Mouse (Mus musculus) lung, embryonic 16.5 days (tissue): ENCODE data around the gene Rpain. TPM values are rescaled to one million over a fixed set of nuclear protein-coding genes. Genes with fewer than 3 reads are reported as not detected.

ENCODE experiments used
- ATAC-seq: fragments of 200-750 bp; cut with Nextera tagmentation; 2 replicates; pipeline ENCODE4 v1.8.0; 2017; ENCODE audit warnings: low read depth, mild to moderate bottlenecking, moderate library complexity
- H3K27ac ChIP-seq: fragments of 300-500 bp; sonication (generic); 2 replicates; pipeline ENCODE4 v1.5.1; 2014; ENCODE audit warnings: mild to moderate bottlenecking, control low read depth, low read length
- H3K27me3 ChIP-seq: fragments of 300-500 bp; sonication (generic); 2 replicates; pipeline ENCODE4 v1.6.1; 2014; ENCODE audit warnings: low read depth, low read length, mixed read lengths; ENCODE audit not compliant: control insufficient read depth, insufficient read depth
- H3K36me3 ChIP-seq: fragments of 300-500 bp; sonication (generic); 2 replicates; pipeline ENCODE4 v1.6.1; 2014; ENCODE audit warnings: low read length; ENCODE audit not compliant: control insufficient read depth, insufficient read depth
- H3K4me1 ChIP-seq: fragments of 300-500 bp; sonication (generic); replicated peaks from 2 replicates; pipeline ENCODE4 v1.6.1; 2014; ENCODE audit warnings: low read length, mixed read lengths; ENCODE audit not compliant: control insufficient read depth, insufficient read depth
- H3K4me2 ChIP-seq: fragments of 300-500 bp; sonication (generic); 2 replicates; pipeline ENCODE4 v1.6.1; 2014; ENCODE audit warnings: low read depth, low read length, control low read depth
- H3K4me3 ChIP-seq: fragments of 300-500 bp; sonication (generic); 2 replicates; pipeline ENCODE4 v1.5.1; 2014; ENCODE audit warnings: mild to moderate bottlenecking, low read length, control low read depth
- H3K9ac ChIP-seq: fragments of 300-500 bp; sonication (generic); 2 replicates; pipeline ENCODE4 v1.6.1; 2014; ENCODE audit warnings: low read length, control low read depth
- H3K9me3 ChIP-seq: fragments of 300-500 bp; sonication (generic); 2 replicates; pipeline ENCODE4 v1.6.1; 2016; ENCODE audit warnings: low read length; ENCODE audit not compliant: control insufficient read depth
- WGBS: fragments of 180-500 bp; shearing (Covaris S2); extraction: QIAGEN DNeasy Blood & Tissue Kit; methylation state at CpG from one replicate; pipeline ENCODE4 v1.1.7; 2014; 5-methylcytosine and 5-hydroxymethylcytosine counted together
- polyA plus RNA-seq: library from polyadenylated mRNA; unstranded; fragments of >200 nt; fragmentation: Nextera tagmentation; extraction: Ambion mirVana; gene quantifications from 2 replicates; pipeline ENCODE4 v1.2.1, GENCODE M21; 2015

Rpain gene
- polyA plus RNA-seq, 1 experiment from 2014 or later = 72.3 TPM

DNA sequence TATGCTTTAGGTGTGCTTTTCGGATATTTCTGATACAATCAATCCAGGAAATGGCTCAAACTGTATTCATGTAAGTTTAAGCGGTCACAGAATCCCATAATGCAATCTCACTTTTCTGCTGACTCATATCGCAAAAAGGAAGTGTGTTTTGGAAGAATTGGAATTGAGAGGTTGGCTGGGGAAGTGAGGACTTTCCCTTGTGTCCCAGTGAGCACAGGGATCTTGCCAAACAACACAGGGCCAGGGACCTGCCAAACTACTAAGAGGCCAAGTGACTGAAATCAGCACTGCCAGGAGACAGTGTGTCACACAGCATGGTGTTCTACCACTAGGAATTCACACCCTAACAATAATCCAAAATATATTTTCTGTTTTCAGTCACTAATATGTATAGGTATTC lies 38.3 kb downstream of the Rpain start:
- Histone ChIP-seq H3K4me3 (no peak overlapping the region), H3K27me3 (no peaks in the 10 kb centered on the region), H3K4me2 (no peak overlapping the region), H3K36me3 (peaks cover 37% of the 10 kb centered on the region), H3K27ac (peak overlapping the region; percentile 39), H3K4me1 (peaks cover 1% of the 10 kb centered on the region), H3K9me3 (no peaks in the 10 kb centered on the region), H3K9ac (no peak overlapping the region)
- 76% methylated on average over 3 of the region's 3 CpGs for WGBS
- ATAC-seq = no peak

- Histone ChIP-seq H3K9me3 (no peaks in the 10 kb centered on the region), H3K4me1 (peaks cover 9% of the 10 kb centered on the region), H3K27me3 (no peaks in the 10 kb centered on the region), H3K4me2 (no peak overlapping the region), H3K36me3 (peaks cover 34% of the 10 kb centered on the region), H3K27ac (no peak overlapping the region), H3K4me3 (no peak overlapping the region), H3K9ac (no peak overlapping the region)
- ATAC-seq = no peak
- 89% methylated on average over 7 of the region's 7 CpGs for WGBS
These were observed 42.7 kb downstream of the Rpain start for GRCm38 (mm10) chr11:71012743-71013142.

DNA sequence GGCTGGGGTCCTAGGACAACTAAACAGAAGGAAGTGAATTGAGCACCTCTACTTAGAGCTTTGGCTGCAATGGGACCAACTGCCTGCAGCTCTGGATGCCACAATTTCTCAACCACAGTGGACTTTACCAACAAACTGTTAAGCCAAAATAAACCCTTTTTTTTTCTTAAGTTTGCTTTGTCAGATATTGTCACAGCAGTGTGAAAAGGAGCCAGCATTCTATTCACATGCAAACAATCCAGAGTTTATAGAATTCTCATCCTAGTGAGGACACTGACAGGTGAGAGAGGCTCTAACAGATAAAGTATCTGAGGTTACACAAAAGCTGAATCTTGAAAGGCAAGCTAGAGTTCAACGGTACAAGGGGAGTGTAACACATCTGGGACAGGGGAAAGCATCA lies 47.0 kb downstream of the Rpain start:
- Histone ChIP-seq H3K4me3 (no peak overlapping the region), H3K36me3 (peaks cover 12% of the 10 kb centered on the region), H3K4me2 (no peak overlapping the region), H3K9ac (no peak overlapping the region), H3K9me3 (no peaks in the 10 kb centered on the region), H3K27ac (no peak overlapping the region), H3K27me3 (no peaks in the 10 kb centered on the region), H3K4me1 (peaks cover 26% of the 10 kb centered on the region)
- no peak for ATAC-seq
- 86% methylated on average over 1 of the region's 1 CpGs for WGBS

GRCm38 (mm10) chr11:71018416-71019200 lies 48.6 kb downstream of the Rpain start:
- peak overlapping the region; percentile 98 for H3K9ac ChIP-seq
- peak; percentile 26 for ATAC-seq
- 2% methylated on average over 28 of the region's 28 CpGs for WGBS
- H3K9me3 ChIP-seq = no peaks in the 10 kb centered on the region
- peak overlapping the region; percentile 96 for H3K4me3 ChIP-seq
- H3K4me2 ChIP-seq = peak overlapping the region; percentile 86
- no peaks in the 10 kb centered on the region for H3K27me3 ChIP-seq
- peaks cover 34% of the 10 kb centered on the region for H3K4me1 ChIP-seq
- peak overlapping the region; percentile 77 for H3K27ac ChIP-seq
- H3K36me3 ChIP-seq = peaks cover 3% of the 10 kb centered on the region; the same call in 1 of the 2 replicates

DNA sequence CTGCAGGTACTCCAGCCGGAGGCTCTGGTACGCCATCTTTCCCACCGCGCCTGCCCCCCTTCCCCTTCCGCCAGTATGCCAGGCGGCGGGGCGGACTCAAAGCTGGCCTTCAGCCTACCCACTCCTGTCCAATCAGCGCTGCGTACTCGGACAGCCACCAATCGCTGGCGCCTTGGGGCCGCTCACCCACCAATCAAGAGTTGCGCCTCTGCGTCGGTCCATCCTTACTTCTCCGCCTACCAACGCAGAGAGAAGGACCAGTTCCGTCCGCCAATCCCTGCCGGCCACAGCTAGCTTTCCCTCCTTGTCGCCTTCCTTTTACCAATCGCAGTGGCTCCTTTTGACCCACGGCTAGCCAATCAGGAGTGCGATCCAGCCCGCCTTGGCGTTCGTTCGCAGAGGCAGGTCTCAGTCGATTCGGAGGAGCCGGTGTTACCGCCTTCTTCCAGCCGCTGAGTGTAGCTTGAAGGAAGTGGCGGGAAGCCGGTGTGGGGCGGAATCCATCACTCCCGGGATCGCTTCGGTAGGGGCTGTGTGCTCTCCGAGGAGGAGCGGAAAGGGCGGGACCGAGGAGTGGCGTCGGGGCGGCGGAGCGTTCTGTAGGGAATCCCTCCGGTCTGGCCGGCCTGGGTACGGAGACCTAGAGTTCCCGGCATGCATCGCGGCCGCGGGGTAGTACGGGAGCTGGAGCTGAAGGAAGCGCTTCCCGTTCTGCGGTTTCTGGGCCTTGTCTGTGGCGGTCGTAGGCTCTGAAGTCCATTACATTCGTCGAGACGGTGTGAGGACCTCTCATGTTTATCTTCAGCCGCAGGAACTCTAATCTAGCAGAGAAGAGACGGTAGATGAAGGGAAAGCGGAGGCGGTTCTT lies 49.4 kb downstream of the Rpain start, which contains the start of the genes Mis12 and Derl2:
Mis12 (plus strand) TSS at position 411 of the 868 bp plus-strand sequence.
Derl2 (minus strand) TSS at position 641 of the 868 bp plus-strand sequence.
- H3K27ac ChIP-seq = peak within 1 kb of the TSS; percentile 96
- under 1% methylated on average over 70 of the region's 71 CpGs for WGBS

More for the DNA sequence above, 49.4 kb downstream of the Rpain start, which contains the start of the genes Mis12 and Derl2:
- peak within 1 kb of the TSS; percentile 86 for H3K4me2 ChIP-seq
- H3K4me3 ChIP-seq = peak within 1 kb of the TSS; percentile 96
- H3K36me3 ChIP-seq = peaks cover 3% of the 10 kb centered on the region; the same call in 1 of the 2 replicates
- H3K9me3 ChIP-seq = no peaks in the 10 kb centered on the region
- H3K27me3 ChIP-seq = no peaks in the 10 kb centered on the region
- H3K9ac ChIP-seq = peak within 1 kb of the TSS; percentile 98
- peak; percentile 99 for ATAC-seq
- H3K4me1 ChIP-seq = peaks cover 34% of the 10 kb centered on the region

Other genes starting within 250 kb of the Rpain start
- gene Zfp3, start 206.0 kb upstream of the Rpain start, polyA plus RNA-seq = 4.9 and 5.7 TPM in 2 replicates
- 0.20 and 0.35 TPM in 2 replicates for gene Scimp, start 157.6 kb upstream of the Rpain start, polyA plus RNA-seq
- gene Rabep1, start 125.4 kb upstream of the Rpain start, polyA plus RNA-seq = 30.0 and 30.2 TPM in 2 replicates
- 121 and 130 TPM in 2 replicates for gene Nup88, start 240 bp upstream of the Rpain start, polyA plus RNA-seq
- 171 and 185 TPM in 2 replicates for gene C1qbp, start 12.8 kb downstream of the Rpain start, polyA plus RNA-seq
- gene Dhx33, start 34.2 kb downstream of the Rpain start, polyA plus RNA-seq = 16.3 and 16.5 TPM in 2 replicates
- gene Mis12, start 49.4 kb downstream of the Rpain start, polyA plus RNA-seq = 47.4 and 52.0 TPM in 2 replicates
- gene Derl2, start 49.6 kb downstream of the Rpain start, polyA plus RNA-seq = 52.1 and 53.0 TPM in 2 replicates
- gene 6330403K07Rik, start 63.3 kb downstream of the Rpain start, polyA plus RNA-seq = 70.4 and 73.7 TPM in 2 replicates
- gene Nlrp1a, start 174.5 kb downstream of the Rpain start, polyA plus RNA-seq = 0.10 TPM in 2 replicates